Mouse (Mus musculus) forebrain, embryonic 14.5 days (tissue): Measurements from ENCODE around the gene Klhl8. TPM values are rescaled to one million over a fixed set of nuclear protein-coding genes. Genes with fewer than 3 reads are reported as not detected.

Source experiments
- ATAC-seq: fragments of 200-750 bp; cut with Nextera tagmentation; 2 replicates; pipeline ENCODE4 v1.8.0; 2017; ENCODE audit warnings: mild to moderate bottlenecking, moderate library complexity
- DNase-seq: peaks from one replicate; pipeline ENCODE4 v3.0.0-alpha.2; 2015; ENCODE audit warnings: low spot score
- H3K27ac ChIP-seq: fragments of 300-500 bp; sonication (generic); 2 replicates; pipeline ENCODE4 v1.5.1; 2014; ENCODE audit warnings: low read depth, mild to moderate bottlenecking, control low read depth, low read length, moderate library complexity
- H3K27me3 ChIP-seq: fragments of 300-500 bp; sonication (generic); replicated peaks from 2 replicates; pipeline ENCODE4 v1.6.1; 2014; ENCODE audit warnings: low read length, control low read depth, mixed read lengths; ENCODE audit not compliant: control insufficient read depth, insufficient read depth
- H3K36me3 ChIP-seq: fragments of 300-500 bp; sonication (generic); 2 replicates; pipeline ENCODE4 v1.6.1; 2014; ENCODE audit warnings: low read length, control low read depth; ENCODE audit not compliant: control insufficient read depth, insufficient read depth
- H3K4me1 ChIP-seq: fragments of 300-500 bp; sonication (generic); 2 replicates; pipeline ENCODE4 v1.6.1; 2014; ENCODE audit warnings: antibody characterized with exemption, low read length, control low read depth; ENCODE audit not compliant: control insufficient read depth, insufficient read depth
- H3K4me2 ChIP-seq: fragments of 300-500 bp; sonication (generic); 2 replicates; pipeline ENCODE4 v1.6.1; 2014; ENCODE audit warnings: mild to moderate bottlenecking, control low read depth, low read length
- H3K4me3 ChIP-seq: fragments of 300-500 bp; sonication (generic); 2 replicates; pipeline ENCODE4 v1.5.1; 2014; ENCODE audit warnings: low read depth, low read length, control low read depth
- H3K9ac ChIP-seq: fragments of 300-500 bp; sonication (generic); 2 replicates; pipeline ENCODE4 v1.6.1; 2014; ENCODE audit warnings: mild to moderate bottlenecking, low read length, control low read depth, moderate library complexity
- H3K9me3 ChIP-seq: fragments of 300-500 bp; sonication (generic); replicated peaks from 2 replicates; pipeline ENCODE4 v1.6.1; 2016; ENCODE audit warnings: low read length, control low read depth, mixed read lengths; ENCODE audit not compliant: control insufficient read depth
- WGBS: fragments of 180-500 bp; shearing (Covaris S2); extraction: QIAGEN DNeasy Blood & Tissue Kit; methylation state at CpG from one replicate; pipeline ENCODE4 v1.1.7; 2014; 5-methylcytosine and 5-hydroxymethylcytosine counted together
- polyA plus RNA-seq: library from polyadenylated mRNA; unstranded; fragments of >200 nt; fragmentation: Nextera tagmentation; extraction: Ambion mirVana; gene quantifications from 2 replicates; pipeline ENCODE4 v1.2.1, GENCODE M21; 2014

Klhl8 gene
- polyA plus RNA-seq, 1 experiment from 2014 or later, result 41.1 TPM

GRCm38 (mm10) chr5:103919497-103919896 lies 8.4 kb upstream of the Klhl8 start:
- ATAC-seq (no peak), DNase-seq (no peak)
- Histone ChIP-seq H3K9ac (no peak overlapping the region), H3K4me2 (no peak overlapping the region), H3K36me3 (no peaks in the 10 kb centered on the region), H3K9me3 (no peaks in the 10 kb centered on the region), H3K4me1 (no peaks in the 10 kb centered on the region), H3K27me3 (no peaks in the 10 kb centered on the region), H3K27ac (no peak overlapping the region), H3K4me3 (no peak overlapping the region)
- 89% methylated on average over 4 of the region's 4 CpGs for WGBS

DNA sequence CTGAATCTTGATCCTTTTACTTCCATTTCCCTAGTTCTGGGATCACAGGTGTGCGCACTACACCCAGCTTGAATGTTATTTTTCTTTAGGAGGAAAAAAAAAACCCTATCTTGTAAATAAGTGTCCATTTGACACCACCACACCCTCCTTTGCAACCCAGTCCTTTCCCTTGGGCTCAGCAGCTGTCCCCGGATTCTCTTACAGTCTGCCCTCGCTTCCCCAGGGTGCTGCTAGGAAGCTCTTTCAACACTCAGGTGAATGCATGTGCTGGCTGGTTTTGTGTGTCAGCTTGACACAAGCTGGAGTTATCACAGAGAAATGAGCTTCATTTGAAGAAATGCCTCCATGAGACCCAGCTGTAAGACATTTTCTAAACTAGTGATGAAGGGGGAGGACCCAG lies 7.2 kb upstream of the Klhl8 start:
- no peaks in the 10 kb centered on the region for H3K36me3 ChIP-seq
- no peaks in the 10 kb centered on the region for H3K4me1 ChIP-seq
- H3K9me3 ChIP-seq, result no peaks in the 10 kb centered on the region
- 84% methylated on average over 3 of the region's 3 CpGs for WGBS
- ATAC-seq (no peak), DNase-seq (no peak)
- H3K27me3 ChIP-seq, result no peaks in the 10 kb centered on the region
- no peak overlapping the region for H3K4me3 ChIP-seq
- no peak overlapping the region for H3K4me2 ChIP-seq
- no peak overlapping the region for H3K9ac ChIP-seq
- no peak overlapping the region for H3K27ac ChIP-seq

- H3K4me2 ChIP-seq, result no peak overlapping the region
- peak overlapping the region; percentile 27; the same call in 1 of the 2 replicates for H3K27ac ChIP-seq
- H3K9me3 ChIP-seq, result no peaks in the 10 kb centered on the region
- no peaks in the 10 kb centered on the region for H3K36me3 ChIP-seq
- H3K4me3 ChIP-seq, result no peak overlapping the region
- WGBS, result 29% methylated on average over 8 of the region's 8 CpGs
- no peaks in the 10 kb centered on the region for H3K27me3 ChIP-seq
- peak; percentile 40; the same call in 1 of the 2 replicates for ATAC-seq
- no peak overlapping the region for H3K9ac ChIP-seq
- H3K4me1 ChIP-seq, result no peaks in the 10 kb centered on the region
- DNase-seq, result peak; percentile 55
These were observed 6.4 kb upstream of the Klhl8 start for GRCm38 (mm10) chr5:103917357-103917895.

DNA sequence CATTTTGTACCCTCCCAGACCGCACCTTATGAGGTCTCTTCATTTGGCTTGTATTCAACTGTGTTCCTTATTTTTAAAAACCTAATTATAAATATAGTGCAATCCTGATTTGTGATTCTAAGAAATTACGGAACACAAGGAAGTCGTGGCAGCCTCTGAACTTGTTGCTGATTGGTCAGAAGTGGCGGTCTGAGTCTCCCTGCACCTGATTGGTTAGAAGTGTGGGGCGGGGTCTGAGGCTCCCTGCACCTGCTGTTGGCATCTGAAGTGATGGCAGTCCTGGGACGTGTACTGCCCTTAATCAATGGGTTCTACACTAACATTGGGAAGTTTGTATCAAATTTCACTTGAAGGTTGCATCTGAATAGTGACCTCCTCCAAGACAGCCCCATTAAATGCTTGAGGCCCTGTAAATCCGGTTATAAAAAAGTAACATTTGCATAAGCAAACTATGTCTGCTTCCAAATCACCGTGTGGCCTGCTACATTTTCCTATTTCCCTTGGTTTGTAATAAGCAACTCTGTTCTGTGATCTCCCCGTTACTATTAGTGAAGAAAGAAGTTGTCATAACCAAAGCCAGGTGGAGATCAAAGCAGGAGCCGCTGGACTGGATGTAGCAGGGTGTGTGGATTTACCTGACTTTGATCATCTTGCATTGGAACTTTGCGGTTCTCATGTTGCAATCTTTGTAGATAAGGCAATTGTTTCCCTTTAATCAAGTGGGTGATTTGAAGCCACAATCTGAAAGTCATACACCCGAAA lies 5.7 kb upstream of the Klhl8 start:
- WGBS, result 49% methylated on average over 12 of the region's 12 CpGs
- no peak overlapping the region for H3K4me2 ChIP-seq
- no peak overlapping the region for H3K9ac ChIP-seq
- DNase-seq, result no peak
- ATAC-seq, result peak; percentile 5; the same call in 1 of the 2 replicates
- H3K27ac ChIP-seq, result no peak overlapping the region
- no peak overlapping the region for H3K4me3 ChIP-seq
- no peaks in the 10 kb centered on the region for H3K36me3 ChIP-seq
- H3K4me1 ChIP-seq, result no peaks in the 10 kb centered on the region
- H3K27me3 ChIP-seq, result no peaks in the 10 kb centered on the region
- no peaks in the 10 kb centered on the region for H3K9me3 ChIP-seq

DNA sequence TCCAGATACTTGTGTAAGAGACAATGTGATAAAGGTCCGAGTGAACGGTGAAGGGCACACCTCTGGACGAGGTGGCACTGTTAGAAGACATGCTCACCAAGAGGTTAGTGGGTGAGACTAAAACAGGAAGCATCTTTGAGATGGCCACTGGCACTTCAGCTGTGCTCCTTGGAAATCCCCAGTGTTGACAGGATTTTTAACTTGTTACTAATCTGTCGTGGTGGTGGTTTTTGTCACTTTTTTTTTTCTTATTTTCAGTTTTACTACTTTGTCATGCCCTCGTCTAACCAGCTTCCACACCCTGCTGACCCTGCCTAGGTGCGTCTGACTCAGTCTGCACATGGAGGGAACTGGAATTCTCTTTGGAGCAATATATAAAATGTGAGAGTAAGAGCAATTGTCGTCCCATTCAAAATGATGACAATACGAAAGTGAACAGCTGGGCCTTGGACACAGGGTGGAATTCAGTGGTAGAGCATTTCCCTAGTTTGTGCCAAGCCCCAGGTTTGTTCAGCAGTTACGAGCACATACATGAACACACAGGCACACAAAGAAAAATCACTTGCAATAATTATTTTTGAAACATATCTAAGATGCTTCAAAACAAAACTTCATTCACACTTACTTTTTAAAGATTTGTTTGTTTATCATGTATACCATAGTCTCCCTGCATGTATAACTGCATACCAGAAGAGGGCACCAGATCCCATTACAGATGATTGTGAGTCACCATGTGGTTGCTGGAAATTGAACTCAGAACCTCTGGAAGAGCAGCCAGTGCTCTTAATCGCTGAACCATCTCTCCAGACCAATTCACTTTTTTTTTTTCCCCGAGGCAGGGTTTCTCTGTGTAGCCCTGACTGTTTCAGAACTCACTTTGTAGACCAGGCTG lies 3.5 kb upstream of the Klhl8 start:
- Histone ChIP-seq H3K4me3 (no peak overlapping the region), H3K9ac (no peak overlapping the region), H3K27me3 (no peaks in the 10 kb centered on the region), H3K27ac (no peak overlapping the region), H3K4me2 (no peak overlapping the region), H3K36me3 (no peaks in the 10 kb centered on the region), H3K9me3 (no peaks in the 10 kb centered on the region), H3K4me1 (0 out of 2 replicates have a peak, but pooled peaks cover 3% of the 10 kb centered on the region)
- ATAC-seq (no peak), DNase-seq (no peak)
- whole genome bisulfite sequencing, result 75% methylated on average over 11 of the region's 11 CpGs

- H3K27me3 ChIP-seq, result no peaks in the 10 kb centered on the region
- H3K9ac ChIP-seq, result no peak overlapping the region
- no peak overlapping the region for H3K27ac ChIP-seq
- no peak for DNase-seq
- no peak overlapping the region for H3K4me3 ChIP-seq
- no peaks in the 10 kb centered on the region for H3K9me3 ChIP-seq
- H3K4me1 ChIP-seq, result peaks cover 7% of the 10 kb centered on the region
- no peak overlapping the region for H3K4me2 ChIP-seq
- ATAC-seq, result no peak
- H3K36me3 ChIP-seq, result no peaks in the 10 kb centered on the region
- WGBS, result 73% methylated on average over 4 of the region's 4 CpGs
These were observed 2.1 kb upstream of the Klhl8 start for GRCm38 (mm10) chr5:103913150-103913549.

- no peaks in the 10 kb centered on the region for H3K27me3 ChIP-seq
These were observed 496 bp upstream of the Klhl8 start for GRCm38 (mm10) chr5:103911555-103911954.

DNA sequence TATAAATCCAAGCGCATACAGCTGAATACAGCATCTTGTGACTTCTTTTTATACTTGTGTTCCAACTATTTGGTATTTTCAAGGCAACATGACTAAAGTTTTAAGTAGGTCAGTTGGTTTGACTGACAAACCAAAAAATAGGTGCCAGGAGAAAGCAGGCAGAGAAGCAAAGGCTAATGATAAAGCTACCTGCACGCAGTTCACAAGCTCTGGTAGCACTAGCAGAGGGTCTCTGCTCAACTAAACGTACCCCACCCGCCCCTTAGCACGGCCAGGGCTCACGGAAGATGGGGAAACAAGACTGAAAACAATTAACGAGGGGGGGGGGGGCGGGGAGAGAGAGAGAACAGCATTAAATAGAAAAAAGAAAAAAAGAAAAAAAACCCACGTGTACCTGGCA lies 903 bp downstream of the Klhl8 start:
- WGBS, result 17% methylated on average over 7 of the region's 9 CpGs
- H3K4me1 ChIP-seq, result peaks cover 7% of the 10 kb centered on the region
- no peak for DNase-seq

More at GRCm38 (mm10) chr5:103911555-103911954, 496 bp upstream of the Klhl8 start:
- ATAC-seq, result peak; percentile 0; the same call in 1 of the 2 replicates
- no peak overlapping the region for H3K9ac ChIP-seq
- 84% methylated on average over 5 of the region's 5 CpGs for WGBS
- H3K9me3 ChIP-seq, result no peaks in the 10 kb centered on the region
- H3K27ac ChIP-seq, result no peak overlapping the region
- H3K4me1 ChIP-seq, result peaks cover 7% of the 10 kb centered on the region
- H3K36me3 ChIP-seq, result no peaks in the 10 kb centered on the region
- H3K4me3 ChIP-seq, result no peak overlapping the region
- H3K4me2 ChIP-seq, result peak overlapping the region; percentile 79; the same call in 1 of the 2 replicates
- no peak for DNase-seq

More for the DNA sequence above, 903 bp downstream of the Klhl8 start:
- no peaks in the 10 kb centered on the region for H3K9me3 ChIP-seq
- no peak overlapping the region for H3K27ac ChIP-seq
- H3K36me3 ChIP-seq, result no peaks in the 10 kb centered on the region
- no peaks in the 10 kb centered on the region for H3K27me3 ChIP-seq
- peak overlapping the region; percentile 73 for H3K4me3 ChIP-seq
- no peak for ATAC-seq
- peak overlapping the region; percentile 79 for H3K4me2 ChIP-seq
- H3K9ac ChIP-seq, result peak overlapping the region; percentile 88; the same call in 1 of the 2 replicates
